Mouse (Mus musculus) urinary bladder, adult 2 months (tissue): ENCODE measurements around the gene Ociad2. TPM values are rescaled to one million over a fixed set of nuclear protein-coding genes. Genes with fewer than 3 reads are reported as not detected.

Source experiments
- DNase-seq: peaks from one replicate; pipeline ENCODE4 v3.0.0; 2022; ENCODE audit warnings: low spot score
- polyA plus RNA-seq: library from polyadenylated mRNA; depleted of rRNA; stranded (reverse); fragments of >200 nt; gene quantifications from 2 replicates; pipeline ENCODE4 v1.2.3, GENCODE M21; 2012; rRNA removed

Gene Ociad2
- polyA plus RNA-seq, 1 experiment = 38.7 TPM

DNA sequence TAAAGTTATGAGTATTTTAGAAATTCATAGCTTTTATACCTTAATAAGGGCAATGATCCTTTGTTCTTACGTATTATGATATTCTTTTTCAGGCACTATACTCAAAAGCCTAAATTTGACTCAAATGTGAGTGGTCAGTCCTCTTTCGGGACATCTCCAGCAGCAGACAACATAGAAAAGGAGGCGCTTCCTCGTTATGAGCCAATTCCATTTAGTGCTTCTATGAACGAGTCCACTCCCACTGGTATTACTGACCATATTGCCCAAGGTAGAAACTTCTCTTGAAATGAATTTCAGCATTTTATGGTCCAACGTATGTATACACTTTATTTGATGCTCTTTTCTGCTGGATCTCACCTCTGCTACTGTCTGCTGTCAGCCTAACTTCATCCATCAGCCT is 34.3 kb downstream of the Ociad2 start:
- DNase-seq = no peak

DNA sequence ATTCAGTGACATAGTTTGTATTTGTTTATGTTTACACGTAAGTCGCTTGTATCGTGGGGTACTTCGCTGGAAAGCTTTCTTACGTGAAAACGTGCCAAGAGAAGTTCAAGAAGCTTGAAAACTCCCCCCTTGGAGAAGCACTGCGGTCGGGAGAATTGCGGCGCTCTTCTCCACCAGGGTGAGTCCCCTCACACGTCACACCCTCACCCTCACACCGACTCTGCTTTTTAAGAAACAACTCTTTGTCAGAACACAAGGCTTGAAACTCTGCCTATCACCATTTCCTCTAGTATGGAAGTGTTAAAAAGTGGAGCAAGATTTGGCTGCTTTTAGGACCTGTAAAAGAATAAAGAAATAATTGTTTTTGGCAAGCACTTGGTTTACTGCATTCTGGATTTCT is 36.3 kb downstream of the Ociad2 start:
- no peak for DNase-seq

DNA sequence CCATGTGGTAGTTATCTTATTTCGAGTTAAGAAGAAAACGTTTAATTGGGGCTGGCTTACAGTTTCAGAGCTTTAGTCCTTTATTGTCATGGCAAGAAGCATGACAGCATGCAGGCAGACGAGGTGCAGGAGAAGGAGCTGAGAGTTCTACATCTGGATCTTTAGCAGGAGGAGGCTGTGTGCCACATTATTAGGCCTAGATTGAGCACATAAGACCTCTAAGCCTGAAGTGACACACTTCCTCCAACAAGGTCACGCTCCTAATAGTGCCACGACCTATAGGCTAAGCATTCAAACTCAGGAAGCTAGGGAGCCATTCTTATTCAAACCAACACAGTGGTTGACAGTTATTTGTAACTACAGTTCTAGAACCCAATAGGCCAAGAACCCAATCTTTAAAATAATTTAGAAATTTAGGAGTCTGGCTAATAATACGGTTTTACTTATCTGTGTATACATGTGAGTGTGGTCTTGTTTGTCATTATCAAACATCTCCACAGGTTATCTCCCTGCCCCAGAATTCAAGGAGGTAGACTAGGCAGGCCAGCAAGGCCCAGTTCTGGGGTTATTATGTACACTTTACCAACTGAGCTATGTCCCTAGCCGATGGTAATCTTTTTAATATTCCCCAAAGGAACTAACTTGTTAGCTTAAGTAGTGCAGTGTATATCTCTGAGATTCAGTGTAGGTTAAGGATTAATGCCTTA is 39.1 kb downstream of the Ociad2 start:
- DNase-seq = no peak

DNA sequence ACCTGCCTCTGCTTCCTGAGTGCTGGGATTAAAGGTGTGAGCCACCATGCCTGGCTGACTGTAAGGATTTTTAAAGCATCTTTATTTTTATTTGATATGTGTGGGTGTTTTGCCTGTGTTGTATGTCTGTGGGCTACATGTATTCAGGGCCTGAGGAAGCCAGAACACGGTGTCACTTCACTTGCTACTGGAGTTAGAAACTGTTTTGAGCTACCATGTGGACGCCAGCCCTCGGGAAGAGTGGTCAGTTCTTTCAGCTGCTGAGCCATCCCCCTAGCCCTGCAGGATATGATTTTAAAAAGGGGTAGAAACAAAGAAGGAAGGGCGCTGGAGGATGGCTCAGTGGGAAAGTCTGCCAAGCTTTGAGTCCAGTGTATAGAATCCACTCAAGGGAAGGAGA is 44.9 kb downstream of the Ociad2 start:
- DNase-seq = no peak

DNA sequence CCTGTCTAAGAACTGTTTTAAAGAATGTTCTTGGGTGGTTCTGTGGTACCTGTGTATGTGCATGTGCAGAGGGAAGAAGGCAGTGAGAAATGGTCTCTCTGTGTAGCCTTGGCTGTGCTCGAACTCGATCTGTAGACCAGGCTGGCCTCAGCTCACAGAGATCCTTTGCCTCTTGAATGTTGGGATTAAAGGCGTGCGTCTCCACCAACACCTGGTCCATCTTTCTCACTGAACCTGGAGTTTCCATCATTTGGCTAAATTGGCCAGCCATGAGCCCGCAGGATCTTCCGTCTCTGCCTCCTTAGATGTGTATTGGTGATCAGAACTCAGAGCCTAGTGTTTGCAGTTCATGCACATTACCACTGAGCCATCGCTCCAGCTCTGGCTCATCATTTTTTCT is 45.8 kb downstream of the Ociad2 start:
- no peak for DNase-seq

DNA sequence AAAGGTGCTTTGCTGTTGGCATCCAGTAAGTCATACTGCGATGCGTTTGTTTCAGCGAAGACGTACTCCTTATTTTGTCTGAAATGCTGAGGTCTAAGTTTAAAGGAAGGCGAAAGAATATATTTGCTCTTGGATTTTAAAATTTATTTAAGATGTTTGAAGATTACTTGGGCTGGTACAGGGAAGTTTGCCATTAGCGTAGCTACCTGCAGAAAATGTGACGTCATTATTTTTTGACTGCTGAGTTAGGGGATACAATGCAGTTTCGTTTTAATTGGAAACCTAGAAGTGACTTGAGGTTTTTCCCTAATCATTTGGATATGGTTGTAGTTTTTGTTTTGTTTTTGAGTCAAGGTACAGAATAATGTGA is 47.4 kb downstream of the Ociad2 start:
- no peak for DNase-seq

DNA sequence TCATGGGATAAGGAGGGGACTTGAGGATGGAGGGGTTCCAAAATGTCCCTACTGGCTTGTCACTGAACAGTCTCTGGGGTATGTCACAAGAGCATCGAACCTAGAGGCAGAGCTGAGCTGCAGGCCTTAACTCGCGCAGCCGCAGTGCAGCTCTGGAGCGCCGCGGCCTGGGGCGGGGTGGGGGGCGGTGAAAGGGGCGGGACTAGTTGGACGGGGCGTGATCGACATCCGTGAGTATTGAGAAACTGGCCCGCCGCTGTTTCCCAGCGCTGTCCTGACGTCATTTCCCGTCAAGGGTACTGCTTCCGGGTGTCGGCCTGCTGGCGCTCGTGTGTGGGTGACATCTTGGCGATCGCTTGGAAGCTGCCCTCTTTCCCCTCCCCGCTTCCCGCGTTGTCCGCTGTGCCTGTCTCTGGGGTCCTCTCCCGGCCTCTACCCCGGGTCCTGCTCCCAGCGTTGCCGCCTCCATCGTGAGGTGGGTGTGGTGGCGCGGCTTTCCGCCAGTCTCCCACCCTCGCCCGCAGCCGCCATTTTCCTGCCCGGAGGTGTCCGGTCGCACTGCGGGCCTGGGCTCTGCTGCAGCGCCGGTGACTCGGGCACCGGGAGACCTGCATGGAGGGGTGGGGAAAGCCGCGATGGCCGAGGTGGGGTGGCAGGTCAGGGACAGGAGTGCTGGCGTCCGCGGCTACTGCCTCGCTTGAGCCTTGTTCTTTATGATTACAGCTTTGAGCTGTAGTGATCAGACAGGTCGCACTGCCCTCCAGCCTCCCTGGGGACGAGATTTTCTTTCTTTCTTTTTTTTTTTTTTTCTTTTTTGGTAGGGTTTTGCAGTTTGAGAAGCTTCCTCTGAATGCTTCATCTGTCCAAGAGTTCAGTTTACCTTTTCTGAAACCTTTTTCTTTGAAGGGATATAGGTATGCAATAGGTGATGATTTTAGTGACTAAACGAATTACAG is 48.0 kb downstream of the Ociad2 start, which contains the start of gene Ociad1:
TSS of gene Ociad1 (plus strand) at position 283 of the 956 bp plus-strand sequence.
- DNase-seq = peak; percentile 89

DNA sequence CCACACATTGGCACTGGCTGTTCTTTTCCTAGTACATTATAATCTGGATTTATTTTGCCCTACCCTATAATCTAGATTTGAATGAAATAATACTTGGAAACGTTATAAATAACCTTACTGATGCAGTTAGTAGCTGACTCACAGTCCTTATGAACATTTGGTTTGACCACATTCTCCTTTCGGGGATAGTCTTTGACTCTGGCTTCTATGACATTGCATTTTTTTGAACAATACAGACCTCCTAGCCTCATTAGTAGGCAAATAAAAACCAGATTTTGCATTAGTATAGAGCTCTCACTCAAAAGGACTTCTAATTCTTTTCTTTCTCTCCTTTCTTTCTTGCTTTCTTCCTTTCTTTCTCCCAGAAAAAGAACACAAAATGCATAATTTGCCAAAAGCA is 50.9 kb downstream of the Ociad2 start:
- DNase-seq = no peak

DNA sequence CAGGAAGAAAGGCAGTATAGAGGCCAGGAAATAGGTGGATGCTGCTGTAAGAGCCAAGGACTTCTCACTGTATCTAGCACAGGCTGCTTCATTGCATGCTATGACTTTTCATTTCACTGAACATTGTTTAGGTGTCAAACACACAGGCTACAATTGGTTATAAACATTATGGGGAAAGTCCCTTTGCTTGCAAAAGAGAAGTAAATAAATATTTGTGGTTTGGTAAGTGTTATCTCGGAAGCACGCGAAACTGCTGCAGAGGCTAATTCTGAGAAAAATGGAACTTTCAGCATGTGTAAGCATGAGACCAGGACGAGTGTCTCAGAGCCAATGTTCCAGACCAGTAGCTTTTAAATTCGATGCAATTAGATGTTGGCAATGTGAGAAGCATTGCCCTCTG is 54.2 kb downstream of the Ociad2 start:
- DNase-seq = no peak

DNA sequence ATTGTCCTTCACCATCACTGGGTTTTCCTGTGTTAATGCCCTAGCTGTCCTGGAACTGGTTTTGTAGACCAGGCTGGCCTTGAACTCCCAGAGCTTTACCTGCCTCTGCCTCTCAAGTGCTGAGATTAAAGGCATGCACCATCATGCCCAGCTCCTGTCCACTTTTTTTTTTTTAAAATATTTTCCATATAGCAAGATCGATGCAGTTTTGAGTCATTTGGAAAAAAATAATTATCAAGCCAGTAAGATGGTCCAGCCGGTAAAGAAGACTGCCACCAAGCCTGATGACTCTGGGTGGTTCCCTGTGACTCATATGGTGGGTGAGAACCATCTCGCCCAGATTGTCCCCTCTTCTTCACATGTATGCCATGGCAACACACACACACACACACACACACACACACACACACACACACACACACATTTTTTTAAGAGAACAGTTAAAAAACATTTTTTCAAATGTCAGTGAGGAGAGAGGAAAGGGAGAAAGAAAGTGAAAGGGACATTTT is 55.3 kb downstream of the Ociad2 start:
- DNase-seq = no peak

DNA sequence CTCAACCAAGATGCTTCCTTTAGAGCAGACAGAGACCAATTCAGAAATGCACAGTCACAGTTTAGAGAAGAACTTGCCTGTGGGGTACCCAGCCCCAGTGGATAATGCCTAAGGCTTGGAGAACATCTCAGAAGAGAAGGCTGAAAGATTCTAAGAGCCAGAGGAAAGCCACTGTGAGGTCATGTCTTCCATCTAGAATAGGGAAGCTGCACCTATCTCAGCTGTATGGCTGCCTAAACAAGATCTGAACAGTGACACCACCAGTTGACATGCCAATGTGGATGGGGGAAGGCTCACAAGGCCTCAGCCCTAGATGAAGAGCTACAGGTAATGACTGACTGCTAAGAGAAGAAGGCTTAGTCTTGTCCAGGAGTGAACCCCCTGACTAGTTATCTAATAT is 56.8 kb downstream of the Ociad2 start:
- DNase-seq = no peak

DNA sequence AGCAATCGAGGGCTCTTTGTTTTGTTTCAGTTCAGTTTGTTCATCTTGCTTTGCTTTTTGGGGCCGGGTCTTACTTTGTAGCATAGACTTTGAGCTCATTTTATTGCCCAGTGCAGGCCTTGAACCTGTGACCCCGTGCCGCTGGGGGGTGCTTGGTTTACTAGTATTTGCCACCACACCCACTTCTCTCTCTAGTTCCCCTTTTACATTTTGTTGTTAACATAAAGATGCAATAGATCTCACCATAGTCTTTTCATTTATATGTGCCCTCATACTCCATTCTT is 60.3 kb downstream of the Ociad2 start:
- DNase-seq = no peak

DNA sequence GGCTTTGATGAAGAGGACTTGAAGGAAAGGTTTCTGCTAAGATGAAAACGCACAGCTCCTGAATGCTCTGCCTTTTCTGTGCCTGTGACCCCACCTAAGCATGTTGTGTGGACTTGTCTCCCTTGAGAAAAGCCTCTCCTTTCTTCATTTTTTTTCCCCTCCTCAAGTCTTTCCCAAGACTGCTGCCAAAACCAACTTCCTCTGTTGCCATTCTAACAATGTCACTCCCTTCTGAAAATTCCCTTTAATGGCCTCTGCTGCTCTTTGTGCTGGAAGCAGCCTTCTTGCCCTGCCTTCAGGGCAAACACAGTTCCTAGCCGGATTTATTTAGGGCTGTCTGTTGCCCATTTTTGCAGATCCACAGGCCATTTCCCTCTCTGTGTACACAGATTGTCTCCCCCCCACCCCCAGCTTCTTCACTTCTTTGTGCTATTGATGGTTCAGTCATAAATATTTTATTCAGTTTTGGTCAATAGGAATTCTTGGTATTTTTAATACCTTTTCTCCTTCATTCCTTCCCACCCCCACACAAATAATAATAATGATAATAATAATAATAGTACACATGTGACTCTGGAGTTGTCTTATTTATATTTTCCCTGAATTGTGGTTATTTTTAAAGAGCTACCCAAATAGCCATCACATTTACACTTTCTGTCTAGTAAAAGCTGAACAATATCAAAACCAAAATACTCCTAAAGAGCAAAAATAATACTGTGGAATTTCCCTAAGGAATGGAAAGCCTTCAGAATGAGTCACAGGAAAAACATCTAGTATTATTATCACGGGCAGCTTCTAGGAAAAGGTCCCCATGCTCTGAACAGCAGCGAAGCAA is 60.9 kb downstream of the Ociad2 start:
- no peak for DNase-seq

DNA sequence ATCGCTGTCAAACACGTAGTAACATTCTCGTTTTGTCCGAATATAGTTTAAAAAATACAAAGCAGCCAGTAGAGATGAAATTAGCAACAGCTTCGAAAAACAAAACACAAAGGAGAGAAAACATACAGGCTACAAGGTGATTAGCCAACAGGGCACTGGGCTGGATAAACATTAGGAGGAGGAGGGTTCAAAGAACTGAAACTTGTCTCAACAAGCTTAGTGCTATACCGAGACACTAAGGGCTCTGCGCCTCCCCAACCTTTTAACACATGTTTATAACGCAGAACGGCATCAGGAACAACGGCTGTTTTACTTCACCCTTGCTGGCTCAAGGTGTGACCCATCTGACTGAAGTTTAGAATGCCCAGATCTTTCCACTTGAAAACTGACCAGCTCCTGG is 61.6 kb downstream of the Ociad2 start:
- no peak for DNase-seq

DNA sequence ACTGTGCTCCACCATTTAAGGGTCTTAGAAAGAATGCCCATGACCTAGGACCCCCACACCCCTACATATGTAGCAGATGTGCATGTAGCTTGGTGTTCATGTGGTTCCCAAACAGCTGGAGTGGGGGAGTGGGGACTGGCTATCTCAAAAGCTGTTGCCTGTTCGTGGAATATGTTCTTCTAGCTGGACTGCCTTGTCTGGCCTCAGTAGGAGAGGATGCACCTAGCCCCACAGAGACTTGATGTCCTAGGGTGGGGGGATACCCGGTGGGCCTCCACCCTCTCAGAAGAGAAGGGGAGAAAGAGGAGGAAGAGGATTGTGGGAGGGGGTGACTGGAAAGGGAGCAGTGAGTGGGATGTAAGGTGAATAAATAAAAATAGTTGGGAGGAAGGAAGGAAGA is 65.9 kb downstream of the Ociad2 start:
- DNase-seq = no peak

DNA sequence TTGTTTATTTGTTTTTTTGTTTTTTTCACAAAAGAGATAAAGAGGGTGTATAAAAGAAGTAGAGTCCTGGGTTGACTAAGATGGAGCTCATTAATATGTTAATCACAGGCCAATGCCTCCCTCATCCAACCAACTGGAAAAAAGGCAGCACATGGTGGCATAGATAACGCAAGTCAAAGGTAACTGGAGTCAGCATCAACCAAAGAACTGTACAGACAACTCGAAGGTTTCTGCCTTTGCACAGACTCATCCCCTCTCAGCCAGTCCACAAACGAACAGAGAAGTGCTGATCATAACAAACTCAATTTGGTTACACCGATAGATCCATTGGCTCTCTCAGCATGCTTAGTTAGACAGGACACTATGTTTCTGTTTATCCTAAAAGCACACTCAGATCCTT is 67.7 kb downstream of the Ociad2 start:
- DNase-seq = no peak

Other genes starting within 250 kb of the Ociad2 start
- gene Fryl, start 84.4 kb downstream of the Ociad2 start, polyA plus RNA-seq = 35.4 and 52.6 TPM in 2 replicates
- 196 and 197 TPM in 2 replicates for gene Ociad1, start 48.2 kb downstream of the Ociad2 start, polyA plus RNA-seq
- 0.16 and 0.50 TPM in 2 replicates for gene Cwh43, start 65.0 kb upstream of the Ociad2 start, polyA plus RNA-seq
- gene Dcun1d4, start 140.0 kb upstream of the Ociad2 start, polyA plus RNA-seq = 12.9 and 16.1 TPM in 2 replicates